24 mouse cellular contexts compared by ENCODE assay signal in the genomic region with DNA sequence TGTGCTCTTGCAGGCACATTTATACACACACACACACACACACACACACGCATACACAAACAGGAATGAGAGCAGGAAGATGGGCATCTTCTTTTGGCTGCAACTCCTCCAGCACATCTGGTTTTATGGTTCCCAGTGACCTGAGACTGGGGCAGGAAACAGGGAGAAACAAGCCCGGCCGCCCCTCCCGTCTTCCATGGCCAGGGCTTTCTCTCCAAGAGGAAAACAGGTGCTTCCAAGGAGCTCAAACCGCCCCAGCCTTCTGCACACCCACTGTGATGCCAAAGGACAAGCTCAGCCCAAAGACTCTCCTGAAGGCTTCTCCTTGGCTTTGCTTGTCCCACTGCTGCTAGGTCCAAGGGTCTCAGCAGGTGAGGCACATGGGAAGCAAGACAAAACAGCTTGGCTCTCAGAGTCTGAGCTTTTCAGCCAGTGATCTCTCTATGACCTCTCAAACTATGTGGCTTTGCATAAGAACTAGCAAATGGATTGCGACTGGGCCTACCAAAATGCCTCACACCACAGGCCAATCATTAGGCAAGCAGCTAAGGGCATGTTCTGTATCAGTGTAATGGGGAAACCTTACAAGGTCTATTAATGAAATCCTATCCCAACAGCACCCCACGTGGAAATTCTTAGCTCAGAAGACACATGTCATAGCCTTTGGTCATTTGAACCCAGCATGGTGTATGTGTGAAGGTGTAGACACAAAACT. TPM values are rescaled to one million over a fixed set of nuclear protein-coding genes. Genes with fewer than 3 reads are reported as not detected.
DNase-seq lines count a peak whose midpoint lies in the region; ATAC-seq and TF ChIP-seq lines count a peak whose summit lies in the region.
"Had no signal": no experiment of that assay in that cellular context is flagged by ENCODE, and none has a peak within 500 bp of the region (broad histone marks: within the 10 kb centered on the region; RNA-seq: fewer than 3 reads in every experiment).

No protein-coding gene starts in this region.

- no peak for TF ChIP-seq CTCF in midbrain, postnatal 0 days (IDR thresholded peaks at IDR 0.05)

- no peak for ATAC-seq in forebrain, embryonic 11.5 days (replicated peaks; ENCODE audit: low FRiP score)
- ATAC-seq in forebrain, embryonic 13.5 days: no peak
- no peak for ATAC-seq in hindbrain, embryonic 13.5 days (ENCODE audit: low FRiP score)
- no peak for ATAC-seq in hindbrain, embryonic 11.5 days (ENCODE audit: low FRiP score)
- ATAC-seq in midbrain, postnatal 0 days (ENCODE audit: low FRiP score): peak; percentile 20; the same call in 1 of the 2 replicates
- ATAC-seq in midbrain, embryonic 16.5 days: no peak
- ATAC-seq: intestine, postnatal 0 days; liver, embryonic 12.5 days; Patski had no signal

- H3K9ac ChIP-seq in forebrain, embryonic 11.5 days (ENCODE audit: low read length): no peak overlapping the region
- H3K9ac ChIP-seq in forebrain, embryonic 13.5 days: no peak overlapping the region
- H3K9ac ChIP-seq in hindbrain, embryonic 13.5 days: no peak overlapping the region
- no peak overlapping the region for H3K9ac ChIP-seq in hindbrain, embryonic 11.5 days (ENCODE audit: low read depth, low read length)
- H3K9ac ChIP-seq in midbrain, postnatal 0 days (replicated peaks; ENCODE audit: low read length, poor library complexity, severe bottlenecking): no peak overlapping the region
- no peak overlapping the region for H3K9ac ChIP-seq in midbrain, embryonic 16.5 days (ENCODE audit: low read depth, low read length)
- H3K9ac ChIP-seq: embryonic facial prominence, embryonic 15.5 days; limb, embryonic 13.5 days; liver, embryonic 12.5 days; midbrain, embryonic 12.5 days; neural tube, embryonic 15.5 days had no signal

- no peak overlapping the region for H3K27ac ChIP-seq in forebrain, embryonic 11.5 days (ENCODE audit: low read depth, low read length)
- H3K27ac ChIP-seq in forebrain, embryonic 13.5 days: no peak overlapping the region
- peak overlapping the region; percentile 44; the same call in 1 of the 2 replicates for H3K27ac ChIP-seq in hindbrain, embryonic 13.5 days
- H3K27ac ChIP-seq in hindbrain, embryonic 11.5 days (ENCODE audit: low read depth, low read length): no peak overlapping the region
- no peak overlapping the region for H3K27ac ChIP-seq in midbrain, postnatal 0 days (ENCODE audit: low read depth, low read length)
- H3K27ac ChIP-seq in midbrain, embryonic 16.5 days (ENCODE audit: low read length): no peak overlapping the region
- H3K27ac ChIP-seq: embryonic facial prominence, embryonic 15.5 days; layer of hippocampus, adult 2 months; limb, embryonic 13.5 days; liver, embryonic 12.5 days; midbrain, embryonic 12.5 days; neural tube, embryonic 15.5 days had no signal

- no peaks in the 10 kb centered on the region for H3K9me3 ChIP-seq in forebrain, embryonic 11.5 days (ENCODE audit: control insufficient read depth, low read length)
- no peaks in the 10 kb centered on the region for H3K9me3 ChIP-seq in forebrain, embryonic 13.5 days (replicated peaks)
- no peaks in the 10 kb centered on the region for H3K9me3 ChIP-seq in hindbrain, embryonic 13.5 days
- H3K9me3 ChIP-seq in hindbrain, embryonic 11.5 days (ENCODE audit: control insufficient read depth, low read length): no peaks in the 10 kb centered on the region
- H3K9me3 ChIP-seq in midbrain, postnatal 0 days (ENCODE audit: low read length): no peaks in the 10 kb centered on the region
- no peaks in the 10 kb centered on the region for H3K9me3 ChIP-seq in midbrain, embryonic 16.5 days (replicated peaks; ENCODE audit: control insufficient read depth, low read length, poor library complexity, severe bottlenecking)
- H3K9me3 ChIP-seq: embryonic facial prominence, embryonic 15.5 days; limb, embryonic 13.5 days; liver, embryonic 12.5 days; midbrain, embryonic 12.5 days; neural tube, embryonic 15.5 days had no signal

- 76% methylated on average over 7 of the region's 7 CpGs for WGBS in forebrain, embryonic 11.5 days
- WGBS in forebrain, embryonic 13.5 days: 81% methylated on average over 7 of the region's 7 CpGs
- WGBS in hindbrain, embryonic 13.5 days: 76% methylated on average over 7 of the region's 7 CpGs
- WGBS in hindbrain, embryonic 11.5 days: 64% methylated on average over 7 of the region's 7 CpGs
- 76% methylated on average over 7 of the region's 7 CpGs for WGBS in midbrain, postnatal 0 days
- 78% methylated on average over 7 of the region's 7 CpGs for WGBS in midbrain, embryonic 16.5 days

- H3K4me1 ChIP-seq in forebrain, embryonic 11.5 days (replicated peaks; ENCODE audit: control insufficient read depth, insufficient read depth, low read length): no peaks in the 10 kb centered on the region
- no peaks in the 10 kb centered on the region for H3K4me1 ChIP-seq in forebrain, embryonic 13.5 days
- no peaks in the 10 kb centered on the region for H3K4me1 ChIP-seq in hindbrain, embryonic 13.5 days (replicated peaks)
- no peaks in the 10 kb centered on the region for H3K4me1 ChIP-seq in hindbrain, embryonic 11.5 days (replicated peaks; ENCODE audit: control insufficient read depth, insufficient read depth, low read length)
- no peaks in the 10 kb centered on the region for H3K4me1 ChIP-seq in midbrain, postnatal 0 days (ENCODE audit: insufficient read depth, low read length)
- 0 out of 2 replicates have a peak, but pooled peaks cover 2% of the 10 kb centered on the region for H3K4me1 ChIP-seq in midbrain, embryonic 16.5 days (ENCODE audit: control insufficient read depth, insufficient read depth, low read length)
- H3K4me1 ChIP-seq: midbrain, embryonic 12.5 days; neural tube, embryonic 15.5 days had no signal

- no peak overlapping the region for H3K4me3 ChIP-seq in forebrain, embryonic 11.5 days (ENCODE audit: low read depth, low read length)
- no peak overlapping the region for H3K4me3 ChIP-seq in forebrain, embryonic 13.5 days
- no peak overlapping the region for H3K4me3 ChIP-seq in hindbrain, embryonic 13.5 days
- no peak overlapping the region for H3K4me3 ChIP-seq in hindbrain, embryonic 11.5 days (ENCODE audit: low read depth, low read length)
- H3K4me3 ChIP-seq in midbrain, postnatal 0 days (ENCODE audit: low read depth, low read length): no peak overlapping the region
- H3K4me3 ChIP-seq in midbrain, embryonic 16.5 days (ENCODE audit: low read depth, low read length): no peak overlapping the region
- H3K4me3 ChIP-seq: embryonic facial prominence, embryonic 15.5 days; layer of hippocampus, adult 2 months; limb, embryonic 13.5 days; liver, embryonic 12.5 days; midbrain, embryonic 12.5 days; myocyte; neural tube, embryonic 15.5 days had no signal

- H3K36me3 ChIP-seq in forebrain, embryonic 11.5 days (ENCODE audit: control insufficient read depth, insufficient read depth, low read length): peaks cover 3% of the 10 kb centered on the region; the same call in 1 of the 2 replicates
- peaks cover 92% of the 10 kb centered on the region for H3K36me3 ChIP-seq in forebrain, embryonic 13.5 days (ENCODE audit: poor library complexity, severe bottlenecking)
- H3K36me3 ChIP-seq in hindbrain, embryonic 13.5 days: peaks cover 86% of the 10 kb centered on the region
- peaks cover 3% of the 10 kb centered on the region; the same call in 1 of the 2 replicates for H3K36me3 ChIP-seq in hindbrain, embryonic 11.5 days (ENCODE audit: control insufficient read depth, insufficient read depth, low read length)
- peaks cover 57% of the 10 kb centered on the region for H3K36me3 ChIP-seq in midbrain, postnatal 0 days (ENCODE audit: insufficient read depth, low read length)
- H3K36me3 ChIP-seq in midbrain, embryonic 16.5 days (ENCODE audit: control insufficient read depth, insufficient read depth, low read length): peaks cover 57% of the 10 kb centered on the region

- DNase-seq in forebrain, embryonic 11.5 days (ENCODE audit: low spot score): peak; percentile 51
- no peak for DNase-seq in hindbrain, embryonic 11.5 days (ENCODE audit: low spot score)
- no peak for DNase-seq in midbrain, postnatal 0 days (ENCODE audit: low spot score)
- no peak for DNase-seq in thymus, postnatal 14 days
- DNase-seq: adrenal gland, adult 2 months; cerebellum, adult 11 months; lung, adult 18-20 months; lung, postnatal 10 days; retina, postnatal 1 day; right cerebral cortex, postnatal 25 days; spleen, adult 18-20 months had no signal

- H3K4me2 ChIP-seq in forebrain, embryonic 11.5 days (ENCODE audit: low read depth, low read length, severe bottlenecking): no peak overlapping the region
- no peak overlapping the region for H3K4me2 ChIP-seq in forebrain, embryonic 13.5 days
- H3K4me2 ChIP-seq in hindbrain, embryonic 13.5 days: no peak overlapping the region
- no peak overlapping the region for H3K4me2 ChIP-seq in hindbrain, embryonic 11.5 days (replicated peaks; ENCODE audit: low read depth, low read length)
- H3K4me2 ChIP-seq in midbrain, postnatal 0 days (ENCODE audit: low read depth, low read length, poor library complexity, severe bottlenecking): no peak overlapping the region
- H3K4me2 ChIP-seq in midbrain, embryonic 16.5 days (ENCODE audit: low read length): no peak overlapping the region
- H3K4me2 ChIP-seq: embryonic facial prominence, embryonic 15.5 days; heart, embryonic 11.5 days; limb, embryonic 13.5 days; liver, embryonic 12.5 days; midbrain, embryonic 12.5 days; neural tube, embryonic 15.5 days had no signal

- H3K27me3 ChIP-seq in forebrain, embryonic 11.5 days (ENCODE audit: control insufficient read depth, insufficient read depth, low read length): no peaks in the 10 kb centered on the region
- H3K27me3 ChIP-seq in forebrain, embryonic 13.5 days: no peaks in the 10 kb centered on the region
- no peaks in the 10 kb centered on the region for H3K27me3 ChIP-seq in hindbrain, embryonic 13.5 days
- H3K27me3 ChIP-seq in hindbrain, embryonic 11.5 days (ENCODE audit: control insufficient read depth, insufficient read depth, low read length): no peaks in the 10 kb centered on the region
- no peaks in the 10 kb centered on the region for H3K27me3 ChIP-seq in midbrain, postnatal 0 days (ENCODE audit: insufficient read depth, low read length)
- H3K27me3 ChIP-seq in midbrain, embryonic 16.5 days (ENCODE audit: control insufficient read depth, insufficient read depth, low read depth, low read length): no peaks in the 10 kb centered on the region
- H3K27me3 ChIP-seq: embryonic facial prominence, embryonic 15.5 days; limb, embryonic 13.5 days; liver, embryonic 12.5 days; midbrain, embryonic 12.5 days; neural tube, embryonic 15.5 days; Patski had no signal

RNA-seq across cellular contexts. Expression of a gene that starts 42.9 kb away (rescaled TPM):
- polyA plus RNA-seq in forebrain, embryonic 11.5 days (2014; fragmentation: Nextera tagmentation; extraction: Ambion mirVana): 60.5 and 65.3 TPM in 2 replicates
- 50.8 TPM in 2 replicates for polyA plus RNA-seq in forebrain, embryonic 13.5 days (2015; fragmentation: Nextera tagmentation; extraction: Ambion mirVana)
- polyA plus RNA-seq in hindbrain, embryonic 13.5 days (2015; fragmentation: Nextera tagmentation; extraction: Ambion mirVana): 60.6 and 64.3 TPM in 2 replicates
- polyA plus RNA-seq in hindbrain, embryonic 11.5 days (2014; fragmentation: Nextera tagmentation; extraction: Ambion mirVana): 49.3 and 58.1 TPM in 2 replicates
- 214 and 227 TPM in 2 replicates for total RNA-seq in midbrain, postnatal 0 days (2014; rRNA removed)
- polyA plus RNA-seq in midbrain, postnatal 0 days (2015; fragmentation: Nextera tagmentation; extraction: Ambion mirVana): 80.4 and 84.8 TPM in 2 replicates
- 61.2 and 67.5 TPM in 2 replicates for polyA plus RNA-seq in midbrain, embryonic 16.5 days (2015; fragmentation: Nextera tagmentation; extraction: Ambion mirVana)
